Mouse (Mus musculus) testis, adult 2 months (tissue): ENCODE results near the gene Tbc1d2.

Source experiments
- CTCF ChIP-seq: fragments of 200-500 bp; IDR thresholded peaks from 2 replicates; pipeline ENCODE4 v1.5.1; 2012; ENCODE audit warnings: low read depth, mild to moderate bottlenecking, inconsistent platforms, low read length, moderate library complexity; ENCODE audit not compliant: control insufficient read depth, insufficient read depth, insufficient replicate concordance
- POLR2A ChIP-seq: fragments of 200-500 bp; IDR thresholded peaks from 2 replicates; pipeline ENCODE4 v1.6.1; 2012; ENCODE audit warnings: low read depth, mild to moderate bottlenecking, inconsistent platforms, low read length, moderate library complexity; ENCODE audit not compliant: control insufficient read depth

DNA sequence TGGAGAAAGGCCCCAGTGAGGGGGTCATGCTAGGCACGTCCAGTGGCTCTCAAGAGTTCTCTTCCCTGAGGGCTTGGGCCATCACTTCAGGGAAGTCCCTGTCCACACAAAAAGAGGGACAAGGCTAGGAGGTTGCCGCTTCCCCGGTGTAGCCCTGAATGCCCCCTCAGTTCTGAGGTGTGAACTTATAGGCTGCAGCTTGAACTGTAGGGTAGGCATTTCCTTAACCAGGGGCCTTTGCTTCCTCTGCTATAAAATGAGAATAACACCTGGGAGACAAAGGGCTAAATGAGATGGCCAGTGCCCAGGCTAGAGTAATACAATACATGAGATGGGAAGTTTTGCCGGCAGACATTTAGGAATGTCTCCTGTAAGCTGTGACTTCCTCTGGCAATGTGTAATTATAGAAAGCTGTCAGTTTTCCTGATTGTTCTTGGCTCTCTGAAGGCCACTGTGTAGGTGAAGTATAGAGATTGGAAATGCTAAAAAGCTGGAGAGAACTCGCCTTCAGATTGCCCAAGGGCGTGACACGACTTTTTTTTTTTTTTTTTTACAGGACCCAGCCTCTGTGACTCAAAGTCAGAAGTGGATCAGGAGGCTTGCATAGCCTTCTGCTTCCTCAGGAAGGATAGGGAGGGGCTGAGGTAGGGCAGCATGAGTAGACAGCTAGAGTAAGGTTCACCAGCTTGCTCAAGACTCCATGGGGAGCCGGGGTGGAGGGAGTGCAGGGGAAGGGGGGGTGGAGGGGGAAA is 6.9 kb downstream of the Tbc1d2 start:
- no peak for TF ChIP-seq POLR2A
- TF ChIP-seq CTCF, result no peak
